Mouse (Mus musculus): ENCODE results near the gene Tcf20. TPM values are rescaled to one million over a fixed set of nuclear protein-coding genes. Genes with fewer than 3 reads are reported as not detected.
A peak's percentile ranks its signal among the peaks of the same experiment; 100 is the strongest.

The Tcf20 gene
- polyA plus RNA-seq, 1 experiment from 2014 or later = 14.8 TPM

GRCm38 (mm10) chr15:82956721-82957120 is 31.0 kb downstream of the Tcf20 start:
- Histone ChIP-seq H3K9ac (ENCODE audit: low read depth, low read length) (no peak overlapping the region), H3K27me3 (ENCODE audit: control insufficient read depth, insufficient read depth, low read length) (peaks cover 62% of the 10 kb centered on the region), H3K4me1 (replicated peaks; ENCODE audit: control insufficient read depth, insufficient read depth, low read length) (peaks cover 37% of the 10 kb centered on the region), H3K4me2 (replicated peaks; ENCODE audit: low read depth, low read length) (no peak overlapping the region), H3K4me3 (ENCODE audit: low read depth, low read length) (no peak overlapping the region), H3K36me3 (ENCODE audit: control insufficient read depth, insufficient read depth, low read length) (no peaks in the 10 kb centered on the region), H3K9me3 (ENCODE audit: control insufficient read depth, low read length) (no peaks in the 10 kb centered on the region), H3K27ac (ENCODE audit: low read depth, low read length) (no peak overlapping the region)
- ATAC-seq (ENCODE audit: low FRiP score) = no peak
- DNase-seq (ENCODE audit: low spot score) = no peak
- WGBS = 69% methylated on average over 4 of the region's 4 CpGs

DNA sequence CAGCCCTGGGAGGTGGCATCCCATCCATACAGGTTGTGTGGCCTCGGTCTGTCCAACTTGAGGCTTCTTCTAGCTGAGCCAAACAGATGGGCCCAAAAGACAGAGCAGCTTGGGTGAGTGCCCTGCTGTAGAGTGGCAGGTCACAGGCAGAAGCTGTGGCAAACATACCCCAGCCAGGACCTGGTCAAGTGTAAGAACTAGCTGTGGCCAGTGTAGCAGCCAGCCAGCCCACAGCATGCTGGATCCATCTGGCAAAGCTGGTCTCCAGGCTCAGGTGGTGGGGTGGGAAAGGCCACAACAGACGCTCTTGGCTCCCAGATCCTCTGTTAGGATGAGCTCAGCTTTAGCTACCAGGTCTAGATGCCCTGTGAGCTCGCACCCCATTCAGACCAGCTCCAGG is 31.4 kb downstream of the Tcf20 start:
- Histone ChIP-seq H3K9me3 (ENCODE audit: control insufficient read depth, low read length) (no peaks in the 10 kb centered on the region), H3K27ac (ENCODE audit: low read depth, low read length) (no peak overlapping the region), H3K4me1 (replicated peaks; ENCODE audit: control insufficient read depth, insufficient read depth, low read length) (peaks cover 36% of the 10 kb centered on the region), H3K4me2 (replicated peaks; ENCODE audit: low read depth, low read length) (no peak overlapping the region), H3K27me3 (ENCODE audit: control insufficient read depth, insufficient read depth, low read length) (peaks cover 62% of the 10 kb centered on the region), H3K9ac (ENCODE audit: low read depth, low read length) (no peak overlapping the region), H3K4me3 (ENCODE audit: low read depth, low read length) (no peak overlapping the region), H3K36me3 (ENCODE audit: control insufficient read depth, insufficient read depth, low read length) (no peaks in the 10 kb centered on the region)
- WGBS = 84% methylated on average over 3 of the region's 3 CpGs
- no peak for ATAC-seq (ENCODE audit: low FRiP score)
- no peak for DNase-seq (ENCODE audit: low spot score)

GRCm38 (mm10) chr15:82955286-82955685 is 32.4 kb downstream of the Tcf20 start:
- Histone ChIP-seq H3K9ac (ENCODE audit: low read depth, low read length) (no peak overlapping the region), H3K27me3 (ENCODE audit: control insufficient read depth, insufficient read depth, low read length) (peaks cover 66% of the 10 kb centered on the region), H3K9me3 (ENCODE audit: control insufficient read depth, low read length) (no peaks in the 10 kb centered on the region), H3K4me1 (replicated peaks; ENCODE audit: control insufficient read depth, insufficient read depth, low read length) (peaks cover 26% of the 10 kb centered on the region), H3K36me3 (ENCODE audit: control insufficient read depth, insufficient read depth, low read length) (no peaks in the 10 kb centered on the region), H3K4me3 (ENCODE audit: low read depth, low read length) (no peak overlapping the region), H3K27ac (ENCODE audit: low read depth, low read length) (no peak overlapping the region), H3K4me2 (replicated peaks; ENCODE audit: low read depth, low read length) (no peak overlapping the region)
- ATAC-seq (ENCODE audit: low FRiP score) (no peak), DNase-seq (ENCODE audit: low spot score) (no peak)
- WGBS = 90% methylated on average over 8 of the region's 8 CpGs

DNA sequence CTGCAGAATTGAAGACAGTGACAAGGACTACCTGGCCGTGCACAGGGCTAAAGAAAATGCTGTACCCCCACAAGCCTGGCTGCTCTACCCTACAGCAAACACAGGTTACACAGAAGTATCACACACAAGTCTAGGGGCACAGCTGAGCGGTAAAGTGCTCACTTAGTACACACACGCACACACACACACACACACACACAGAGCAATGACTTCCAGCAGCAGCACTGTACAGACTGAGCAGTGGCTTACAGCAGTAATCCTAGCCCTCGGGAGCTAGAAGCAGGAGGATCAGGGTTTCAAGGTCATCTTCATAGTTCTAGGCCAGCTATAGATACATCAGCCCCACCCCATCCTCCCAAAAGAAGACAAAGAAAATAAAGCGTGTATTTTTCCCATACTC is 33.6 kb downstream of the Tcf20 start:
- 70% methylated on average over 5 of the region's 5 CpGs for WGBS
- no peak overlapping the region for H3K9ac ChIP-seq (ENCODE audit: low read depth, low read length)
- no peak overlapping the region for H3K4me3 ChIP-seq (ENCODE audit: low read depth, low read length)
- H3K27me3 ChIP-seq (ENCODE audit: control insufficient read depth, insufficient read depth, low read length) = peaks cover 62% of the 10 kb centered on the region
- H3K4me1 ChIP-seq (replicated peaks; ENCODE audit: control insufficient read depth, insufficient read depth, low read length) = peaks cover 21% of the 10 kb centered on the region
- no peak for ATAC-seq (ENCODE audit: low FRiP score)
- no peak overlapping the region for H3K4me2 ChIP-seq (replicated peaks; ENCODE audit: low read depth, low read length)
- no peak overlapping the region for H3K27ac ChIP-seq (ENCODE audit: low read depth, low read length)
- no peaks in the 10 kb centered on the region for H3K9me3 ChIP-seq (ENCODE audit: control insufficient read depth, low read length)
- no peaks in the 10 kb centered on the region for H3K36me3 ChIP-seq (ENCODE audit: control insufficient read depth, insufficient read depth, low read length)
- DNase-seq (ENCODE audit: low spot score) = no peak

DNA sequence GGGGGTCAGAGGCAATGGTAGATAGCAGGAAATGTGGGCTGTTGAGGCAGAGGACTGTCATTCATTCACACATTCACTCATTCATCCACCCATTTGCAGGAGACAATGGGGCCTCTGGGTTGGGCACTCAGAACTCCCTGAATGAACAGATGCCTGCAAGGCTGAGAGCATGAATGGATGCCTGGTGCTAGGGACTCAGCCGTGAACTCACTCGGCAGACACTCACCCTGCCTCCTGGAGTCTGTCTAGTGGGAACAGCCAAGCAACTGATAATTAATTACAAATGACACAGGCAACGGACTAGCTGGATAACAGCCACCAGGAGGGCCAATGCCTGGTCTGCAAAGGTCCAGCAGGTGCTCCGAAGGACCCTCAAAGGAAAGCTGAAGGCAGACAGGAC is 34.6 kb downstream of the Tcf20 start:
- H3K4me2 ChIP-seq (replicated peaks; ENCODE audit: low read depth, low read length) = no peak overlapping the region

GRCm38 (mm10) chr15:82952292-82952705 is 35.4 kb downstream of the Tcf20 start:
- peak; percentile 79 for DNase-seq (ENCODE audit: low spot score)
- WGBS = 1% methylated on average over 20 of the region's 20 CpGs
- peak; percentile 79 for ATAC-seq (ENCODE audit: low FRiP score)
- no peak overlapping the region; the same call in 1 of the 2 replicates for H3K9ac ChIP-seq (ENCODE audit: low read depth, low read length)
- peaks cover 60% of the 10 kb centered on the region for H3K27me3 ChIP-seq (ENCODE audit: control insufficient read depth, insufficient read depth, low read length)
- no peak overlapping the region for H3K4me2 ChIP-seq (replicated peaks; ENCODE audit: low read depth, low read length)
- H3K36me3 ChIP-seq (ENCODE audit: control insufficient read depth, insufficient read depth, low read length) = no peaks in the 10 kb centered on the region
- H3K4me1 ChIP-seq (replicated peaks; ENCODE audit: control insufficient read depth, insufficient read depth, low read length) = peaks cover 18% of the 10 kb centered on the region
- H3K27ac ChIP-seq (ENCODE audit: low read depth, low read length) = peak overlapping the region; percentile 64
- no peak overlapping the region for H3K4me3 ChIP-seq (ENCODE audit: low read depth, low read length)
- H3K9me3 ChIP-seq (ENCODE audit: control insufficient read depth, low read length) = no peaks in the 10 kb centered on the region

More for the DNA sequence above, 34.6 kb downstream of the Tcf20 start:
- no peaks in the 10 kb centered on the region for H3K36me3 ChIP-seq (ENCODE audit: control insufficient read depth, insufficient read depth, low read length)
- H3K9me3 ChIP-seq (ENCODE audit: control insufficient read depth, low read length) = no peaks in the 10 kb centered on the region
- H3K27ac ChIP-seq (ENCODE audit: low read depth, low read length) = peak overlapping the region; percentile 64
- peaks cover 61% of the 10 kb centered on the region for H3K27me3 ChIP-seq (ENCODE audit: control insufficient read depth, insufficient read depth, low read length)
- peaks cover 18% of the 10 kb centered on the region for H3K4me1 ChIP-seq (replicated peaks; ENCODE audit: control insufficient read depth, insufficient read depth, low read length)
- ATAC-seq (ENCODE audit: low FRiP score) (peak; percentile 53), DNase-seq (ENCODE audit: low spot score) (peak; percentile 41)
- no peak overlapping the region for H3K9ac ChIP-seq (ENCODE audit: low read depth, low read length)
- WGBS = 22% methylated on average over 4 of the region's 4 CpGs
- no peak overlapping the region for H3K4me3 ChIP-seq (ENCODE audit: low read depth, low read length)

GRCm38 (mm10) chr15:82950246-82950645 is 37.4 kb downstream of the Tcf20 start:
- peaks cover 16% of the 10 kb centered on the region for H3K4me1 ChIP-seq (replicated peaks; ENCODE audit: control insufficient read depth, insufficient read depth, low read length)
- H3K36me3 ChIP-seq (ENCODE audit: control insufficient read depth, insufficient read depth, low read length) = no peaks in the 10 kb centered on the region
- H3K9ac ChIP-seq (ENCODE audit: low read depth, low read length) = peak overlapping the region; percentile 19; the same call in 1 of the 2 replicates
- no peak for ATAC-seq (ENCODE audit: low FRiP score)
- H3K27ac ChIP-seq (ENCODE audit: low read depth, low read length) = no peak overlapping the region
- DNase-seq (ENCODE audit: low spot score) = no peak
- H3K4me3 ChIP-seq (ENCODE audit: low read depth, low read length) = no peak overlapping the region
- H3K4me2 ChIP-seq (replicated peaks; ENCODE audit: low read depth, low read length) = no peak overlapping the region
- WGBS = 42% methylated on average over 8 of the region's 8 CpGs
- H3K27me3 ChIP-seq (ENCODE audit: control insufficient read depth, insufficient read depth, low read length) = peaks cover 41% of the 10 kb centered on the region
- H3K9me3 ChIP-seq (ENCODE audit: control insufficient read depth, low read length) = no peaks in the 10 kb centered on the region

DNA sequence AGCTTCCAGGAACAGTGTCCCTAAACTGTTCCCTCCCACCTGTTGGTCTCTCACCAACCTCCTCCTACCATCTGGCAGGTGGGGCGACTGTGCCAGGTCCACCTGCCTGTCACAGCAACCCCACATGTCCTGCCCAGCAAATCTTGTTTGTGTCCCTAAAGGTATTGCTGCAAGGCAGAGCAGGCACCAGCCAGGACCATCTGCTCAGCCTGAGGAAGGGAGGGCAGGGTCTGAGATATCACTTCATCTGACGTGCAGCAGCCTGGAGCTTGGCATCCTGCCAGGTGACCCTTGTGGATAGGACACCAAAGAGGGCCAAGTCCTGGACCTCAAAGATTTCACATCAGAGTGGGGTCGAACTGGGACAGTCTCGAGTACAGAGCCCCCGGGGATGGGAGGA is 40.2 kb downstream of the Tcf20 start:
- WGBS = 76% methylated on average over 5 of the region's 5 CpGs
- ATAC-seq (ENCODE audit: low FRiP score) = no peak
- peaks cover 7% of the 10 kb centered on the region for H3K4me1 ChIP-seq (replicated peaks; ENCODE audit: control insufficient read depth, insufficient read depth, low read length)

GRCm38 (mm10) chr15:82944479-82945195 is 43.0 kb downstream of the Tcf20 start:
- no peak overlapping the region for H3K27ac ChIP-seq (ENCODE audit: low read depth, low read length)
- peaks cover 3% of the 10 kb centered on the region; the same call in 1 of the 2 replicates for H3K4me1 ChIP-seq (replicated peaks; ENCODE audit: control insufficient read depth, insufficient read depth, low read length)
- no peak overlapping the region for H3K9ac ChIP-seq (ENCODE audit: low read depth, low read length)
- ATAC-seq (ENCODE audit: low FRiP score) (no peak), DNase-seq (ENCODE audit: low spot score) (no peak)
- no peak overlapping the region for H3K4me2 ChIP-seq (replicated peaks; ENCODE audit: low read depth, low read length)
- H3K4me3 ChIP-seq (ENCODE audit: low read depth, low read length) = no peak overlapping the region
- WGBS = 72% methylated on average over 9 of the region's 9 CpGs
- H3K9me3 ChIP-seq (ENCODE audit: control insufficient read depth, low read length) = no peaks in the 10 kb centered on the region
- no peaks in the 10 kb centered on the region for H3K36me3 ChIP-seq (ENCODE audit: control insufficient read depth, insufficient read depth, low read length)
- H3K27me3 ChIP-seq (ENCODE audit: control insufficient read depth, insufficient read depth, low read length) = peaks cover 18% of the 10 kb centered on the region

More for the DNA sequence above, 40.2 kb downstream of the Tcf20 start:
- H3K9me3 ChIP-seq (ENCODE audit: control insufficient read depth, low read length) = no peaks in the 10 kb centered on the region
- DNase-seq (ENCODE audit: low spot score) = no peak
- no peak overlapping the region for H3K4me2 ChIP-seq (replicated peaks; ENCODE audit: low read depth, low read length)
- no peak overlapping the region for H3K27ac ChIP-seq (ENCODE audit: low read depth, low read length)
- H3K27me3 ChIP-seq (ENCODE audit: control insufficient read depth, insufficient read depth, low read length) = peaks cover 31% of the 10 kb centered on the region
- H3K4me3 ChIP-seq (ENCODE audit: low read depth, low read length) = no peak overlapping the region
- no peaks in the 10 kb centered on the region for H3K36me3 ChIP-seq (ENCODE audit: control insufficient read depth, insufficient read depth, low read length)
- H3K9ac ChIP-seq (ENCODE audit: low read depth, low read length) = no peak overlapping the region

Data from hindbrain, embryonic 11.5 days (tissue).